In the genomic region with DNA sequence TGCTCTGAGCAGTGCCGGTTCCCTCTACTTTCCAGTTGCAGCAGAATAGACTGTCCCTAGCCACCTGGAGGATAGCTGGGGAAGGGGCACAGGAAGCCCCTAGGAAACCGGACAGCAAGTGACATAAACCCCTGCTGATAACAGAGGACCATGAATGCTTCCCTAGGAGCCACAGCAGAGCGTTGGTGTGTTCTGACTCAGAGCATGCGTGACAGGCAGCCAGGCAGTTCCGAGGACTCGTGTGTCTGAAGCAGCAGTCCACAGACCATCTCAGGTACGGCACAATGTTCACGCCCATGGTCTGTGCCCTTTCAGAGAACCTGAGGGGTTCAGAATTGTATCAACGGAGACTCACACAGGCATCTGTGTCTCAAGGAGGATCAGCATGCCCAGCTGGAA, we compare ENCODE assay signal across 28 mouse cellular contexts. TPM values are rescaled to one million over a fixed set of nuclear protein-coding genes. Genes with fewer than 3 reads are reported as not detected.
DNase-seq lines count a peak whose midpoint lies in the region; ATAC-seq and TF ChIP-seq lines count a peak whose summit lies in the region.
"Had no signal": no experiment of that assay in that cellular context is flagged by ENCODE, and none has a peak within 500 bp of the region (broad histone marks: within the 10 kb centered on the region; RNA-seq: fewer than 3 reads in every experiment).

No protein-coding gene starts in this region.

- no peaks in the 10 kb centered on the region for H3K9me3 ChIP-seq in hindbrain, embryonic 13.5 days
- H3K9me3 ChIP-seq in hindbrain, embryonic 10.5 days: no peaks in the 10 kb centered on the region
- H3K9me3 ChIP-seq: forebrain, embryonic 13.5 days; heart, embryonic 13.5 days; kidney, embryonic 15.5 days; liver, embryonic 13.5 days; megakaryocyte, embryonic 14.5 days; midbrain, embryonic 12.5 days had no signal

- peak; percentile 37; the same call in 1 of the 2 replicates for TF ChIP-seq POLR2A in cortical plate, adult 2 months (IDR thresholded peaks at IDR 0.05; ENCODE audit: extremely low read depth, insufficient read depth, low read length)
- no peak for TF ChIP-seq POLR2A in myocyte (IDR thresholded peaks at IDR 0.05; ENCODE audit: insufficient read length, low read depth)

- intact Hi-C loops in left cerebral cortex, adult 2 months (cut with DNase I): no loop called here

- no peak overlapping the region for H3K9ac ChIP-seq in hindbrain, embryonic 13.5 days
- H3K9ac ChIP-seq: forebrain, embryonic 13.5 days; heart, embryonic 13.5 days; kidney, embryonic 15.5 days; liver, embryonic 13.5 days; midbrain, embryonic 12.5 days had no signal

- peaks cover 34% of the 10 kb centered on the region for H3K4me1 ChIP-seq in hindbrain, embryonic 13.5 days (replicated peaks)
- H3K4me1 ChIP-seq in hindbrain, embryonic 10.5 days (replicated peaks): peaks cover 9% of the 10 kb centered on the region
- H3K4me1 ChIP-seq in cortical plate, adult 2 months (ENCODE audit: control insufficient read depth, insufficient read depth, low read length): no peaks in the 10 kb centered on the region

- H3K4me2 ChIP-seq in hindbrain, embryonic 13.5 days: no peak overlapping the region
- H3K4me2 ChIP-seq in myocyte (ENCODE audit: low read depth): no peak overlapping the region
- H3K4me2 ChIP-seq: forebrain, embryonic 13.5 days; heart, embryonic 13.5 days; kidney, embryonic 15.5 days; liver, embryonic 13.5 days; midbrain, embryonic 12.5 days had no signal

- no peaks in the 10 kb centered on the region for H3K79me2 ChIP-seq in myocyte (ENCODE audit: control insufficient read depth, insufficient read depth)

- 91% methylated on average over 9 of the region's 9 CpGs for WGBS in hindbrain, embryonic 13.5 days
- WGBS in hindbrain, embryonic 10.5 days: 84% methylated on average over 9 of the region's 9 CpGs

- H3K27ac ChIP-seq in hindbrain, embryonic 13.5 days: peak overlapping the region; percentile 3; the same call in 1 of the 2 replicates
- no peak overlapping the region for H3K27ac ChIP-seq in hindbrain, embryonic 10.5 days
- peak overlapping the region; percentile 76 for H3K27ac ChIP-seq in left cerebral cortex, adult 2 months
- no peak overlapping the region for H3K27ac ChIP-seq in cortical plate, adult 2 months (ENCODE audit: insufficient read depth, low read length)
- H3K27ac ChIP-seq: forebrain, embryonic 13.5 days; heart, embryonic 13.5 days; kidney, embryonic 15.5 days; liver, embryonic 13.5 days; midbrain, embryonic 12.5 days had no signal

- no peak for DNase-seq in hindbrain, embryonic 10.5 days (ENCODE audit: low spot score)
- no peak for DNase-seq in left cerebral cortex, adult 2 months (ENCODE audit: extremely low spot score in 1 of 2, low spot score in 2 of 2)
- DNase-seq in left cerebral cortex, adult 11 months (ENCODE audit: low spot score): no peak
- DNase-seq: adrenal gland, postnatal 25 days; B cell, adult 2 months; embryo, embryonic 11 days; heart, postnatal 10 days; layer of hippocampus, postnatal 36 days; liver, embryonic 13.5 days; lung, postnatal 4 days; retina, postnatal 1 day; spleen, adult 18-20 months; thymus, adult 18-20 months; thymus, postnatal 25 days had no signal

- no peak overlapping the region for H3ac ChIP-seq in myocyte (ENCODE audit: control insufficient read depth, insufficient read length)

- H3K27me3 ChIP-seq in hindbrain, embryonic 13.5 days: no peaks in the 10 kb centered on the region
- no peaks in the 10 kb centered on the region for H3K27me3 ChIP-seq in hindbrain, embryonic 10.5 days (ENCODE audit: insufficient read depth, poor library complexity, severe bottlenecking)
- no peaks in the 10 kb centered on the region for H3K27me3 ChIP-seq in myocyte (ENCODE audit: control insufficient read depth, insufficient read depth, insufficient read length)
- H3K27me3 ChIP-seq: forebrain, embryonic 13.5 days; heart, embryonic 13.5 days; kidney, embryonic 15.5 days; liver, embryonic 13.5 days; megakaryocyte, embryonic 14.5 days; midbrain, embryonic 12.5 days had no signal

- peaks cover 29% of the 10 kb centered on the region for H3K36me3 ChIP-seq in hindbrain, embryonic 13.5 days
- H3K36me3 ChIP-seq in hindbrain, embryonic 10.5 days: peaks cover 98% of the 10 kb centered on the region
- H3K36me3 ChIP-seq in myocyte (ENCODE audit: control insufficient read depth, insufficient read depth): peaks cover 28% of the 10 kb centered on the region

- no peak for ATAC-seq in hindbrain, embryonic 13.5 days (ENCODE audit: low FRiP score)
- ATAC-seq in granulocyte monocyte progenitor cell, adult 5-6 weeks (replicated peaks; ENCODE audit: poor library complexity, severe bottlenecking): no peak
- ATAC-seq: forebrain, embryonic 13.5 days; intestine, embryonic 16.5 days had no signal

- no peak overlapping the region for H3K4me3 ChIP-seq in hindbrain, embryonic 13.5 days
- no peak overlapping the region for H3K4me3 ChIP-seq in hindbrain, embryonic 10.5 days
- H3K4me3 ChIP-seq in left cerebral cortex, adult 2 months: no peak overlapping the region
- no peak overlapping the region for H3K4me3 ChIP-seq in cortical plate, adult 2 months (ENCODE audit: insufficient read depth, low read length)
- no peak overlapping the region for H3K4me3 ChIP-seq in myocyte
- H3K4me3 ChIP-seq: forebrain, embryonic 13.5 days; heart, embryonic 13.5 days; kidney, embryonic 15.5 days; liver, embryonic 13.5 days; megakaryocyte, embryonic 14.5 days; midbrain, embryonic 12.5 days had no signal

- TF ChIP-seq CTCF in left cerebral cortex, adult 2 months (IDR thresholded peaks at IDR 0.05): no peak
- TF ChIP-seq CTCF in cortical plate, adult 2 months (IDR thresholded peaks at IDR 0.05; ENCODE audit: extremely low read depth, insufficient read depth, low read length): no peak

TF ChIP-seq in myocyte, 11 proteins besides CTCF, POLR2A, EP300 and RAD21:
- peak; percentile 82 for TF ChIP-seq POLR2AphosphoS2 (IDR thresholded peaks at IDR 0.05; ENCODE audit: insufficient read length, low read depth)
- TF ChIP-seq SRF (IDR thresholded peaks at IDR 0.05; ENCODE audit: control insufficient read depth, insufficient read length, low read depth): no peak

RNA-seq across cellular contexts. Expression of a gene that starts 46.1 kb away (rescaled TPM):
- polyA plus RNA-seq in hindbrain, embryonic 13.5 days (2015; fragmentation: Nextera tagmentation; extraction: Ambion mirVana): 59.1 and 61.0 TPM in 2 replicates
- 46.0 and 50.4 TPM in 2 replicates for polyA plus RNA-seq in hindbrain, embryonic 10.5 days (2016; fragmentation: Nextera tagmentation; extraction: Ambion mirVana)
- total RNA-seq in left cerebral cortex, adult 2 months (2021): 10 to 100 TPM; 52.8 to 54.2 TPM
- 30.7 and 33.8 TPM in 2 replicates for polyA plus RNA-seq in cortical plate, adult 2 months (2012; rRNA removed)
- polyA plus RNA-seq in myocyte (2012; fragmentation: generic; extraction: Trizol): 10.4 TPM
- 24.9 and 30.8 TPM in 2 replicates for total RNA-seq in granulocyte monocyte progenitor cell, adult 5-6 weeks (2014; fragmentation: Nextera tagmentation)
- 35.8 and 57.0 TPM in 2 replicates for total RNA-seq in granulocyte monocyte progenitor cell, adult 5-6 weeks (2017)

RNA-seq across cellular contexts. Expression of a gene that starts 46.2 kb away (rescaled TPM):
- polyA plus RNA-seq in hindbrain, embryonic 13.5 days (2015; fragmentation: Nextera tagmentation; extraction: Ambion mirVana): 0.21 and 0.34 TPM in 2 replicates
- polyA plus RNA-seq in hindbrain, embryonic 10.5 days (2016; fragmentation: Nextera tagmentation; extraction: Ambion mirVana): 0.07 and 0.13 TPM in 2 replicates
- total RNA-seq in left cerebral cortex, adult 2 months (2021): not detected
- 0.04 and 0.13 TPM in 2 replicates for polyA plus RNA-seq in cortical plate, adult 2 months (2012; rRNA removed)
- not detected for polyA plus RNA-seq in myocyte (2012; fragmentation: generic; extraction: Trizol)
- not detected in 2 replicates for total RNA-seq in granulocyte monocyte progenitor cell, adult 5-6 weeks (2014; fragmentation: Nextera tagmentation)
- not detected in 2 replicates for total RNA-seq in granulocyte monocyte progenitor cell, adult 5-6 weeks (2017)
- total RNA-seq: adrenal gland, adult 18-20 months; gastrocnemius, adult 18-20 months; gastrocnemius, postnatal 4 days; heart, adult 8-10 months; heart, postnatal 10 days had no signal
- polyA plus RNA-seq: heart, embryonic 13.5 days; intestine, embryonic 16.5 days; liver, embryonic 13.5 days; midbrain, embryonic 12.5 days had no signal

Comparison
In these comparisons a context has a peak if more than half of its experiments do, and no peak if none do; other contexts are left out.
1. H3K27ac ChIP-seq: peak in hindbrain, embryonic 13.5 days (single experiment) and left cerebral cortex, adult 2 months (single experiment); none in hindbrain, embryonic 10.5 days (single experiment) and cortical plate, adult 2 months (single experiment).